Mouse (Mus musculus): Measurements from ENCODE around the gene Iqcf6. TPM values are rescaled to one million over a fixed set of nuclear protein-coding genes. Genes with fewer than 3 reads are reported as not detected.
"Not testable (repeated sequence)": the region's sequence is repeated elsewhere in the genome, so short reads cannot be mapped to it uniquely, and the experiment has no call there.

Gene Iqcf6
- total and polyA plus RNA-seq, 3 experiments: not detected

DNA sequence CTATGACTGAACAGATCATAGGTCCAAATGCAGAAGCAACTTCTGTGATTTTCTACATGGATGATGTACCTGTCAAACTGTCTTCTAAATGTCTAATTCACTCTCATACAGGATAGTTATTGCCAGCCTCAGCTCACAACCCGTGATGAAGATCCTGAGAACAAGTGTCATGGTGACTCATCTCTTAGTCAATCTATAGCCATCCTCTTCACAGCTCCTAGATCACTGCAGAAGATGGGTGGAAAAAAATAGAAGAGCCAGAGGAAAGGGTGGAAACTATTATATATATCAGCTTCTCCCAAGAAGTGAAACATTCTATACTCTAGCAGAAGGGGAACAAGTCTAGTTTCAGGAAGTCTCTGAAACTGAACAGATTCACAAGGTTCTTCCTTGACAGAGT, 43.8 kb upstream of the Iqcf6 start:
- no peaks in the 10 kb centered on the region for H3K4me1 ChIP-seq (ENCODE audit: control insufficient read depth in 1 of 2, insufficient read depth in 2 of 2, low read length in 2 of 2)
- H3K9me3 ChIP-seq (replicated peaks; ENCODE audit: insufficient read depth, low read length): no peaks in the 10 kb centered on the region
- peaks cover 3 to 6% of the 10 kb centered on the region in 2 experiments; a peak in 2 of 4 replicates for H3K27me3 ChIP-seq (ENCODE audit: control insufficient read depth in 1 of 2, insufficient read depth in 2 of 2, low read length in 2 of 2)
- H3K36me3 ChIP-seq (ENCODE audit: control insufficient read depth in 1 of 2, insufficient read depth in 2 of 2, low read length in 2 of 2): no peaks in the 10 kb centered on the region
- no peak overlapping the region for H3K27ac ChIP-seq (ENCODE audit: control insufficient read depth, low read depth, low read length)
- H3K4me3 ChIP-seq (ENCODE audit: control insufficient read depth in 1 of 2, insufficient read depth in 1 of 2, low read depth in 2 of 2, low read length in 2 of 2): no peak overlapping the region
- H3K79me2 ChIP-seq (ENCODE audit: control insufficient read depth, insufficient read depth, low read length, poor library complexity): no peaks in the 10 kb centered on the region
- TF ChIP-seq RCOR1 (IDR thresholded peaks at IDR 0.05; ENCODE audit: low read depth, low read length) (no peak), TCF12 (IDR thresholded peaks at IDR 0.05; ENCODE audit: low read depth, low read length) (no peak), MXI1 (IDR thresholded peaks at IDR 0.05; ENCODE audit: low read depth, low read length) (no peak), HCFC1 (IDR thresholded peaks at IDR 0.05; ENCODE audit: low read depth, low read length) (no peak), MYC (IDR thresholded peaks at IDR 0.05; ENCODE audit: low read depth, low read length) (no peak), CTCF (IDR thresholded peaks at IDR 0.05 in 2 of 3, conservative IDR thresholded peaks at IDR 0.05 in 1 of 3; ENCODE audit: control insufficient read depth in 1 of 3, insufficient read depth in 1 of 3, low read depth in 2 of 3, low read length in 3 of 3, poor library complexity in 1 of 3, severe bottlenecking in 1 of 3) (no peak), CHD1 (IDR thresholded peaks at IDR 0.05; ENCODE audit: low read depth, low read length) (no peak), SMC3 (IDR thresholded peaks at IDR 0.05; ENCODE audit: low read depth, low read length) (no peak), EP300 (IDR thresholded peaks at IDR 0.05; ENCODE audit: low read depth in 1 of 2, low read length in 2 of 2) (no peak), POLR2AphosphoS5 (IDR thresholded peaks at IDR 0.05; ENCODE audit: borderline replicate concordance, low read depth, low read length) (no peak), POLR2AphosphoS2 (IDR thresholded peaks at IDR 0.05; ENCODE audit: low read length) (no peak), SIN3A (IDR thresholded peaks at IDR 0.05; ENCODE audit: low read length) (no peak), TBP (IDR thresholded peaks at IDR 0.05; ENCODE audit: low read depth, low read length) (no peak), GABPA (IDR thresholded peaks at IDR 0.05; ENCODE audit: low read depth, low read length) (no peak), MAX (IDR thresholded peaks at IDR 0.05; ENCODE audit: low read length) (no peak), MYB (IDR thresholded peaks at IDR 0.05; ENCODE audit: low read depth, low read length) (no peak)
- no peak overlapping the region for H3K9ac ChIP-seq (ENCODE audit: control insufficient read depth, low read depth, low read length, poor library complexity, severe bottlenecking)
- no peak for DNase-seq (ENCODE audit: low read depth, low spot score)

DNA sequence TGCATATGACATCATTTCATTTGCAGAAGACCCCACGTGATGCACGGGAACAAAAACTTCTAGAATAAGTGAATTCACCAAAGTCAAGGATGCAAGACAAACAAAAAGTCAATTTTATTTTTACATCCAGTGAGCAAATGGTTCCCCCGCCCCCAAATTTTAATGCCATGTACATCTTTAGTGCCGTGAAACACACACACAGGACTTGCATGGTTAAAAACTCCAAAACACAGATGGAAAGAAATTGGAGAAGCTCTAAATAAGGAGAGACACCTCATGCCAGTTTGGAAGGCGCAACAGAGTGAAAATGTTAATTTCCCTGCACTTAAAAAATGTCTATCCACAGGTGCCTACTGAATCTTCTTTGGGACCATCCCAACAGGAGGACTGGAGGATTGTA, 34.2 kb upstream of the Iqcf6 start:
- H3K4me3 ChIP-seq (ENCODE audit: control insufficient read depth in 1 of 2, insufficient read depth in 1 of 2, low read depth in 2 of 2, low read length in 2 of 2): no peak overlapping the region
- no peak overlapping the region for H3K27ac ChIP-seq (ENCODE audit: control insufficient read depth, low read depth, low read length)
- peaks cover 3 to 5% of the 10 kb centered on the region in 2 experiments; a peak in 3 of 4 replicates for H3K27me3 ChIP-seq (ENCODE audit: control insufficient read depth in 1 of 2, insufficient read depth in 2 of 2, low read length in 2 of 2)
- H3K9me3 ChIP-seq (replicated peaks; ENCODE audit: insufficient read depth, low read length): no peaks in the 10 kb centered on the region
- no peaks in the 10 kb centered on the region for H3K79me2 ChIP-seq (ENCODE audit: control insufficient read depth, insufficient read depth, low read length, poor library complexity)
- no peak for TF ChIP-seq GATA1 (IDR thresholded peaks at IDR 0.05; ENCODE audit: low read depth, low read length)
- TF ChIP-seq CTCF (IDR thresholded peaks at IDR 0.05 in 2 of 3, conservative IDR thresholded peaks at IDR 0.05 in 1 of 3; ENCODE audit: control insufficient read depth in 1 of 3, insufficient read depth in 1 of 3, low read depth in 2 of 3, low read length in 3 of 3, poor library complexity in 1 of 3, severe bottlenecking in 1 of 3): no peak
- TF ChIP-seq POLR2AphosphoS2 (IDR thresholded peaks at IDR 0.05; ENCODE audit: low read length): no peak
- TF ChIP-seq RAD21 (IDR thresholded peaks at IDR 0.05; ENCODE audit: low read depth, low read length): no peak
- no peak for TF ChIP-seq TAL1 (IDR thresholded peaks at IDR 0.05; ENCODE audit: low read length)
- TF ChIP-seq MYB (IDR thresholded peaks at IDR 0.05; ENCODE audit: low read depth, low read length): no peak
- no peak for TF ChIP-seq TBP (IDR thresholded peaks at IDR 0.05; ENCODE audit: low read depth, low read length)
- no peak for TF ChIP-seq ZMIZ1 (IDR thresholded peaks at IDR 0.05; ENCODE audit: low read depth, low read length)
- TF ChIP-seq TCF12 (IDR thresholded peaks at IDR 0.05; ENCODE audit: low read depth, low read length): no peak
- TF ChIP-seq MAX (IDR thresholded peaks at IDR 0.05; ENCODE audit: low read length): no peak
- no peak for TF ChIP-seq E2F4 (IDR thresholded peaks at IDR 0.05; ENCODE audit: borderline replicate concordance, low read depth, low read length)
- no peak for TF ChIP-seq BHLHE40 (IDR thresholded peaks at IDR 0.05; ENCODE audit: borderline replicate concordance, low read depth, low read length)
- TF ChIP-seq NELFE (IDR thresholded peaks at IDR 0.05; ENCODE audit: low read depth, low read length): no peak
- DNase-seq (ENCODE audit: low read depth, low spot score): no peak
- no peaks in the 10 kb centered on the region for H3K36me3 ChIP-seq (ENCODE audit: control insufficient read depth in 1 of 2, insufficient read depth in 2 of 2, low read length in 2 of 2)
- no peaks in the 10 kb centered on the region for H3K4me1 ChIP-seq (ENCODE audit: control insufficient read depth in 1 of 2, insufficient read depth in 2 of 2, low read length in 2 of 2)
- H3K9ac ChIP-seq (ENCODE audit: control insufficient read depth, low read depth, low read length, poor library complexity, severe bottlenecking): no peak overlapping the region

DNA sequence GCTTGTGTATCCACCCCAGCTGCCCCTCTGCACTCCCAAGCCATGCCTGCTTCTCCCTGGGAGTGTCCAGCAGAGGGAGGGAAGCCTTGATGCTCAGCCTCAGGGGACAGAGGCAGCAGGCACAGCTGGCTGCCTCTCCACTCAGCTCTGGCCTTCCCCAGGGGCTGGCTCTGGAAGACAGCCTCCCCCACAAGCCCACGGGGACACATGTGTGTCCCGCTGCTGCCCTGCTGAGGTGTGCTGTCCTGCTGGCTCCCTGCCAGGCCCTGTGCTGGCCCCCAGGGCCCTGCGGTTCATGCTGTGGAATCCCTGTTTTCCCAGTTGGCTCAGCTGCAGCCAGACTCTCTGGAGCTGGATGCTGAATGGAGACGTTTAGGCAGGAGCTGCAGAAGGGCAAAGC, 31.0 kb upstream of the Iqcf6 start:
- H3K9me3 ChIP-seq (replicated peaks; ENCODE audit: insufficient read depth, low read length); DNase-seq (ENCODE audit: low read depth, low spot score); H3K4me3 ChIP-seq (ENCODE audit: control insufficient read depth in 1 of 2, insufficient read depth in 1 of 2, low read depth in 2 of 2, low read length in 2 of 2); H3K27ac ChIP-seq (ENCODE audit: control insufficient read depth, low read depth, low read length); H3K36me3 ChIP-seq (ENCODE audit: control insufficient read depth in 1 of 2, insufficient read depth in 2 of 2, low read length in 2 of 2); H3K79me2 ChIP-seq (ENCODE audit: control insufficient read depth, insufficient read depth, low read length, poor library complexity); H3K27me3 ChIP-seq (ENCODE audit: control insufficient read depth in 1 of 2, insufficient read depth in 2 of 2, low read length in 2 of 2); H3K4me1 ChIP-seq (ENCODE audit: control insufficient read depth in 1 of 2, insufficient read depth in 2 of 2, low read length in 2 of 2); H3K9ac ChIP-seq (ENCODE audit: control insufficient read depth, low read depth, low read length, poor library complexity, severe bottlenecking): not testable (repeated sequence)

Measured in MEL (cell line).